21 mouse cellular contexts compared by ENCODE assay signal in the genomic region with DNA sequence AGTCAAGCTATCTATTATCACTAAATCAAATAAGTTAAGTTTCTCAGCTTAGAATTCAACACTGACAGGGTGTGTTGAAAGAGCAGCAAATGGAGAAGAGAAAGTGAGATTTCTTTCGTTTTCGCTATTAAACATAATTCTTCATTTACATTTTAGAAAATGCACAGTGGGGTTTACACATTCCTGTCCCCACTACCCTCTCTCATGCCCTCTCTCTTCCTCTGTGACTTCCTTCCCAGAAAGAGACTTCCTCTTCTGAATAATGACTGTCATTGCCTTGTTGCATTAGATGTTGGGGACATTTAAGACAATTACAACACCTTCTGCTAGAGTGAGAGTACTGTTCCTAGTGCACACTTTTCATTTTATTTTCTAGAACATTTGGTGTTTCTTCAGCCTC. TPM values are rescaled to one million over a fixed set of nuclear protein-coding genes. Genes with fewer than 3 reads are reported as not detected.
A peak's percentile ranks its signal among the peaks of the same experiment; 100 is the strongest.
DNase-seq lines count a peak whose midpoint lies in the region; ATAC-seq and TF ChIP-seq lines count a peak whose summit lies in the region.
"Had no signal": no experiment of that assay in that cellular context is flagged by ENCODE, and none has a peak within 500 bp of the region (broad histone marks: within the 10 kb centered on the region; RNA-seq: fewer than 3 reads in every experiment).

No protein-coding gene starts in this region.

- no peak for DNase-seq in liver
- DNase-seq in CH12.LX (ENCODE audit: extremely low read depth): no peak
- no peak for DNase-seq in liver, postnatal 0 days
- no peak for DNase-seq in left cerebral cortex, adult 2 months (ENCODE audit: extremely low spot score in 1 of 2, low spot score in 2 of 2)
- DNase-seq in adrenal gland, adult 2 months: no peak
- DNase-seq in embryonic facial prominence, embryonic 10.5 days (ENCODE audit: low spot score): no peak
- DNase-seq: adrenal gland, adult 8-10 months; adrenal gland, postnatal 36 days; cerebellum, adult 2 months; cerebellum, postnatal 10 days; embryo, embryonic 11 days; gastrocnemius, postnatal 14 days had no signal

- H3K9ac ChIP-seq in liver, embryonic 15.5 days: no peak overlapping the region
- no peak overlapping the region; the same call in 1 of the 2 replicates for H3K9ac ChIP-seq in CH12.LX (ENCODE audit: insufficient read depth, low read depth)
- H3K9ac ChIP-seq in liver, postnatal 0 days (replicated peaks): no peak overlapping the region
- H3K9ac ChIP-seq: embryonic facial prominence, embryonic 12.5 days; forebrain, embryonic 12.5 days; heart, embryonic 12.5 days; hindbrain, embryonic 15.5 days had no signal

- no peaks in the 10 kb centered on the region for H3K79me2 ChIP-seq in CH12.LX (replicated peaks; ENCODE audit: control insufficient read depth, extremely low read depth, insufficient read depth, poor library complexity, severe bottlenecking)

- no peak for TF ChIP-seq CTCF in CH12.LX (conservative IDR thresholded peaks at IDR 0.05 in 1 of 2, IDR thresholded peaks at IDR 0.05 in 1 of 2; ENCODE audit: low read depth in 2 of 2, low read length in 2 of 2)
- TF ChIP-seq CTCF in liver, postnatal 0 days (IDR thresholded peaks at IDR 0.05; ENCODE audit: low read depth): no peak
- TF ChIP-seq CTCF in left cerebral cortex, adult 2 months (IDR thresholded peaks at IDR 0.05): no peak

- dilution Hi-C loops in CH12.LX (cut with MboI; ENCODE audit: extremely low pct_ligation_motif_present, extremely low pct_unique_long_range_greater_than_20kb, low sequenced_read_pairs): no loop called here

- H3K9me3 ChIP-seq in liver, embryonic 15.5 days (replicated peaks): no peaks in the 10 kb centered on the region
- H3K9me3 ChIP-seq in CH12.LX (replicated peaks; ENCODE audit: low read length): no peaks in the 10 kb centered on the region
- H3K9me3 ChIP-seq in liver, postnatal 0 days (ENCODE audit: low read length): no peaks in the 10 kb centered on the region
- H3K9me3 ChIP-seq in embryonic facial prominence, embryonic 10.5 days: no peaks in the 10 kb centered on the region
- H3K9me3 ChIP-seq: embryonic facial prominence, embryonic 12.5 days; forebrain, embryonic 12.5 days; heart, embryonic 12.5 days; hindbrain, embryonic 15.5 days had no signal

- in situ Hi-C loops in CH12.LX (cut with MboI; ENCODE audit: low pct_ligation_motif_present, low pct_unique_long_range_greater_than_20kb, low sequenced_read_pairs): no loop called here

- H3K4me1 ChIP-seq in liver, embryonic 15.5 days (replicated peaks): no peaks in the 10 kb centered on the region
- peaks cover 0 to 5% of the 10 kb centered on the region in 2 experiments; a peak in 1 of 4 replicates for H3K4me1 ChIP-seq in CH12.LX (ENCODE audit: control insufficient read depth in 1 of 2, insufficient read depth in 2 of 2)
- H3K4me1 ChIP-seq in liver, postnatal 0 days (ENCODE audit: insufficient read depth): no peaks in the 10 kb centered on the region
- H3K4me1 ChIP-seq in embryonic facial prominence, embryonic 10.5 days: no peaks in the 10 kb centered on the region
- H3K4me1 ChIP-seq: embryonic facial prominence, embryonic 12.5 days; forebrain, embryonic 12.5 days; heart, embryonic 12.5 days; hindbrain, embryonic 15.5 days had no signal

- TF ChIP-seq RAD21 in CH12.LX (IDR thresholded peaks at IDR 0.05; ENCODE audit: low read depth, low read length): no peak

- no peak for TF ChIP-seq POLR2A in CH12.LX (IDR thresholded peaks at IDR 0.05; ENCODE audit: low read depth, low read length)

- no peaks in the 10 kb centered on the region for H3K36me3 ChIP-seq in liver, embryonic 15.5 days (replicated peaks)
- no peaks in the 10 kb centered on the region for H3K36me3 ChIP-seq in CH12.LX (replicated peaks in 1 of 2; ENCODE audit: control insufficient read depth in 1 of 2, insufficient read depth in 1 of 2, low read length in 1 of 2)
- no peaks in the 10 kb centered on the region for H3K36me3 ChIP-seq in liver, postnatal 0 days (replicated peaks; ENCODE audit: insufficient read depth, low read length)
- H3K36me3 ChIP-seq in embryonic facial prominence, embryonic 10.5 days (replicated peaks): no peaks in the 10 kb centered on the region
- H3K36me3 ChIP-seq: embryonic facial prominence, embryonic 12.5 days; forebrain, embryonic 12.5 days; heart, embryonic 12.5 days; hindbrain, embryonic 15.5 days had no signal

- WGBS in liver, embryonic 15.5 days (ENCODE audit: insufficient replicate concordance): 66% methylated on average over 2 of the region's 2 CpGs
- 63% methylated on average over 2 of the region's 2 CpGs for WGBS in liver, postnatal 0 days (ENCODE audit: insufficient replicate concordance)
- 88% methylated on average over 2 of the region's 2 CpGs for WGBS in embryonic facial prominence, embryonic 10.5 days

- ATAC-seq in liver, embryonic 15.5 days (ENCODE audit: insufficient read depth): peak; percentile 15; the same call in 1 of the 2 replicates
- peak; percentile 76 for ATAC-seq in liver, postnatal 0 days
- ATAC-seq in monocyte, adult 5-6 weeks (replicated peaks; ENCODE audit: insufficient number of reproducible peaks, low FRiP score, low TSS enrichment, poor library complexity, severe bottlenecking): peak; percentile 99
- ATAC-seq: forebrain, embryonic 16.5 days had no signal

- H3K4me3 ChIP-seq in liver, embryonic 15.5 days (replicated peaks): no peak overlapping the region
- H3K4me3 ChIP-seq in CH12.LX (replicated peaks in 1 of 3; ENCODE audit: low read depth in 2 of 3, low read length in 2 of 3, poor library complexity in 1 of 3): no peak overlapping the region
- H3K4me3 ChIP-seq in liver, postnatal 0 days (ENCODE audit: low read depth, low read length): no peak overlapping the region
- H3K4me3 ChIP-seq in left cerebral cortex, adult 2 months: no peak overlapping the region
- no peak overlapping the region for H3K4me3 ChIP-seq in embryonic facial prominence, embryonic 10.5 days
- H3K4me3 ChIP-seq: embryonic facial prominence, embryonic 12.5 days; forebrain, embryonic 12.5 days; heart, embryonic 12.5 days; hindbrain, embryonic 15.5 days had no signal

- TF ChIP-seq EP300 in CH12.LX (IDR thresholded peaks at IDR 0.05; ENCODE audit: low read length): peak; percentile 70; the same call in 1 of the 2 replicates
- TF ChIP-seq EP300 in liver, postnatal 0 days (IDR thresholded peaks at IDR 0.05; ENCODE audit: low read depth): no peak

- intact Hi-C loops in left cerebral cortex, adult 2 months (cut with DNase I): no loop called here

- no peaks in the 10 kb centered on the region for H3K27me3 ChIP-seq in liver, embryonic 15.5 days
- no peaks in the 10 kb centered on the region for H3K27me3 ChIP-seq in CH12.LX (replicated peaks)
- no peaks in the 10 kb centered on the region for H3K27me3 ChIP-seq in liver, postnatal 0 days (ENCODE audit: insufficient read depth, low read length)
- H3K27me3 ChIP-seq in embryonic facial prominence, embryonic 10.5 days (replicated peaks; ENCODE audit: low read depth, poor library complexity, severe bottlenecking): no peaks in the 10 kb centered on the region
- H3K27me3 ChIP-seq: embryonic facial prominence, embryonic 12.5 days; forebrain, embryonic 12.5 days; heart, embryonic 12.5 days; hindbrain, embryonic 15.5 days had no signal

- H3K4me2 ChIP-seq in liver, embryonic 15.5 days: no peak overlapping the region
- no peak overlapping the region for H3K4me2 ChIP-seq in CH12.LX (ENCODE audit: insufficient read depth, low read depth, poor library complexity, severe bottlenecking)
- no peak overlapping the region for H3K4me2 ChIP-seq in liver, postnatal 0 days (ENCODE audit: low read depth, low read length)
- H3K4me2 ChIP-seq: embryonic facial prominence, embryonic 12.5 days; forebrain, embryonic 12.5 days; heart, embryonic 12.5 days; hindbrain, embryonic 15.5 days had no signal

- no peak overlapping the region for H3K27ac ChIP-seq in liver, embryonic 15.5 days (replicated peaks)
- H3K27ac ChIP-seq in CH12.LX (ENCODE audit: insufficient read depth, low read depth): no peak overlapping the region
- H3K27ac ChIP-seq in liver, postnatal 0 days (ENCODE audit: low read depth): no peak overlapping the region; the same call in 1 of the 2 replicates
- no peak overlapping the region for H3K27ac ChIP-seq in left cerebral cortex, adult 2 months
- no peak overlapping the region for H3K27ac ChIP-seq in embryonic facial prominence, embryonic 10.5 days (replicated peaks)
- H3K27ac ChIP-seq: embryonic facial prominence, embryonic 12.5 days; forebrain, embryonic 12.5 days; hindbrain, embryonic 15.5 days had no signal

TF ChIP-seq in CH12.LX, 34 proteins besides CTCF, POLR2A, EP300 and RAD21:
- TF ChIP-seq IRF4 (IDR thresholded peaks at IDR 0.05; ENCODE audit: low read depth, low read length): peak; percentile 49; the same call in 1 of the 2 replicates
- TF ChIP-seq ZKSCAN1 (IDR thresholded peaks at IDR 0.05; ENCODE audit: borderline replicate concordance, low read depth, low read length): no peak
- TF ChIP-seq UBTF (IDR thresholded peaks at IDR 0.05; ENCODE audit: low read depth, low read length): no peak
- TF ChIP-seq JUND (conservative IDR thresholded peaks at IDR 0.05; ENCODE audit: low read depth, low read length): 0 out of 2 replicates have a peak, but pooled peaks have one; percentile 13

RNA-seq across cellular contexts. Expression of gene Klra2, which starts 22.4 kb away (rescaled TPM):
- polyA plus RNA-seq in liver, embryonic 15.5 days (2015; fragmentation: Nextera tagmentation; extraction: Ambion mirVana): 0.86 and 0.93 TPM in 2 replicates
- total RNA-seq in CH12.LX (2012; rRNA removed): not detected in 2 replicates
- not detected in 2 replicates for total RNA-seq in CH12.LX (2014; rRNA removed)
- polyA plus RNA-seq in CH12.LX (2012; ENCODE audit: insufficient read length, low read depth): not detected in 2 replicates
- polyA plus RNA-seq in liver, postnatal 0 days (2015; fragmentation: Nextera tagmentation; extraction: Ambion mirVana): 0.90 and 1.1 TPM in 2 replicates
- total RNA-seq in monocyte, adult 5-6 weeks (2017): 201 to 263 TPM (median 257 TPM) in 3 replicates
- under 1 TPM; 0.26 to 0.52 TPM for total RNA-seq in left cerebral cortex, adult 2 months (2021)
- 1 to 10 TPM; 1.9 to 5.7 TPM for total RNA-seq in adrenal gland, adult 2 months (2021)
- 0.17 and 0.27 TPM in 2 replicates for polyA plus RNA-seq in adrenal gland, adult 2 months (2012; rRNA removed)
- polyA plus RNA-seq in embryonic facial prominence, embryonic 10.5 days (2016; fragmentation: Nextera tagmentation; extraction: Ambion mirVana): not detected in 2 replicates
- total RNA-seq: ES-E14; gastrocnemius, postnatal 14 days had no signal
- polyA plus RNA-seq: embryonic facial prominence, embryonic 12.5 days; forebrain, embryonic 12.5 days; forebrain, embryonic 16.5 days; heart, embryonic 12.5 days; hindbrain, embryonic 11.5 days had no signal

RNA-seq across cellular contexts. Expression of gene Magohb, which starts 23.4 kb away (rescaled TPM):
- 17.8 and 23.5 TPM in 2 replicates for polyA plus RNA-seq in liver, embryonic 15.5 days (2015; fragmentation: Nextera tagmentation; extraction: Ambion mirVana)
- total RNA-seq in CH12.LX (2012; rRNA removed) (19.6 and 26.0 TPM in 2 replicates), CH12.LX (2014; rRNA removed) (78.5 and 79.2 TPM in 2 replicates)
- 32.2 and 32.8 TPM in 2 replicates for polyA plus RNA-seq in CH12.LX (2012; ENCODE audit: insufficient read length, low read depth)
- polyA plus RNA-seq in liver, postnatal 0 days (2015; fragmentation: Nextera tagmentation; extraction: Ambion mirVana): 22.8 and 24.7 TPM in 2 replicates
- 27.5 to 52.2 TPM (median 35.6 TPM) in 3 replicates for total RNA-seq in monocyte, adult 5-6 weeks (2017)
- total RNA-seq in left cerebral cortex, adult 2 months (2021): 10 to 100 TPM in 1 of 2 experiments, 1 to 10 TPM in 1; 6.8 to 10.5 TPM
- 1 to 10 TPM; 8.1 to 9.2 TPM for total RNA-seq in adrenal gland, adult 2 months (2021)
- polyA plus RNA-seq in adrenal gland, adult 2 months (2012; rRNA removed): not detected in 2 replicates
- polyA plus RNA-seq in embryonic facial prominence, embryonic 10.5 days (2016; fragmentation: Nextera tagmentation; extraction: Ambion mirVana): 54.8 and 57.9 TPM in 2 replicates

Comparison
In these comparisons a context has a peak if more than half of its experiments do, and no peak if none do; other contexts are left out.
1. ATAC-seq: peak in every context shown above with its lines; median percentile 99 in monocyte, adult 5-6 weeks; 76 in liver, postnatal 0 days; 15 in liver, embryonic 15.5 days.
2. RNA of gene Magohb, which starts 23.4 kb away (polyA plus RNA-seq): 54.8 to 57.9 TPM in embryonic facial prominence, embryonic 10.5 days, 32.2 to 32.8 TPM in CH12.LX, 17.8 to 23.5 TPM in liver, embryonic 15.5 days and 22.8 to 24.7 TPM in liver, postnatal 0 days; not detected in adrenal gland, adult 2 months; every median in the first group is over 10 times any median in the second.